Mouse (Mus musculus): ENCODE data around the gene Kcnn4. TPM values are rescaled to one million over a fixed set of nuclear protein-coding genes. Genes with fewer than 3 reads are reported as not detected.

Gene Kcnn4
- polyA plus RNA-seq, 1 experiment, result 76.3 TPM

DNA sequence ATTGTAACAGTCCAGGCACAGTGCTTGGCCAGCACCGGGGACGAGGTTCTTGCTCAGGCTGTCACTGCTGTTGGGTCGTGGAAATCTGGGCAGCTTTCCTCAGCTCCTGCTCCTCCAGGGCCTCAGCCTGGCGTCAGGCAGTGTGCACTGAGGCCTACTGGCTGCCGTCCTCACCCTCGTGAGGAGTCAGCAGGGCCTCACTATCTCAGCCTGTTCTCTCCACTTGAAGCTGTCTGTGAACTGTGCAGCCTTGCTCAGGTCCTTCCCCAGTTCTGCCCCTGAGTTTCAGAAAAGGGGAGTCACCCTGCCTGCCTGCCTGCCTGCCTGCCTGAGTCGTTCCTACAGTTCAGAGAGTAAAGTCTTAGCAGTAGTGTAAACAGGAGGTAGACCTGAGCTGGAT lies 45.2 kb downstream of the Kcnn4 start:
- WGBS, result 82% methylated on average over 7 of the region's 7 CpGs
- DNase-seq (ENCODE audit: low read depth, low spot score), result no peak

DNA sequence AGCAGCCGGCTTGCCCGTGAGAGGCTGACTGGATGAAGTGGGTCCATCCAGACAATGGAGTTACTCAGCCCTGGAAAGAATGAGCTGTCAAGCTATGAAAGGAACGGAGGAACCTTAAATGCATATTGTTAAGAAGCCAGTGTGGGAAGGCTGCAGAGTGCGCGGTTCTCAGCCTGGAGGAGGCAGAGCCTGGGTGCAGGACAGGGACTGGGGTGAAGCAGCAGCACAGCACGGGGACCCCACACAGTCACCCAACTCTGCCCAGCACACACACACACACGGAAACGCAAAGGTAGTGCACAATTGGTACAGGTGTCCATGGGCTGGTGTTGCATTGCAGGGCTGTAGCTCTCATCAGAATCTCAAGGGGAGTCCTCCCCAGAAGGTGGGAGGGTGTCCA lies 49.5 kb downstream of the Kcnn4 start:
- whole genome bisulfite sequencing, result 91% methylated on average over 8 of the region's 8 CpGs

DNA sequence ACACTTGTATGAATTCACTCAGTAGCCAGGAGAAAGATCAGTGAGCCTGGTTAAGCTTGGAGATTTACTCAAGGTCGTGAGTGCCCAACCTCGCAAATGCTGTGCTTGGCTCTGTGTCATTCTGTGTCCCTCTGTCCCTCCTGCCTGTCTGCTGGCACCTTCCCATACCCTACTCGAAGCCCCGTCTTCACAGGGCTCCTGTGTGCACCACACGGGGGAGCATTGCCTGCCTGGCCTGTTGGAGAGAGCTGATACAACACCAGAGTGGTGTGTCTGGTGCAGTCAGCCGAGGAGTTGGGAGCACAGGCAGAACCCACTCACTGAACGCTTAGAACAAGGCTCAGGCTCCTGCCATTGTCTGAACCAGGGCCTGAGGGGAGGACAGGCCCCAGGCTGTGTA lies 51.6 kb downstream of the Kcnn4 start:
- 80% methylated on average over 7 of the region's 7 CpGs for WGBS
- no peak for DNase-seq (ENCODE audit: low read depth, low spot score)

More for the DNA sequence above, 49.5 kb downstream of the Kcnn4 start:
- no peak for DNase-seq (ENCODE audit: low read depth, low spot score)

DNA sequence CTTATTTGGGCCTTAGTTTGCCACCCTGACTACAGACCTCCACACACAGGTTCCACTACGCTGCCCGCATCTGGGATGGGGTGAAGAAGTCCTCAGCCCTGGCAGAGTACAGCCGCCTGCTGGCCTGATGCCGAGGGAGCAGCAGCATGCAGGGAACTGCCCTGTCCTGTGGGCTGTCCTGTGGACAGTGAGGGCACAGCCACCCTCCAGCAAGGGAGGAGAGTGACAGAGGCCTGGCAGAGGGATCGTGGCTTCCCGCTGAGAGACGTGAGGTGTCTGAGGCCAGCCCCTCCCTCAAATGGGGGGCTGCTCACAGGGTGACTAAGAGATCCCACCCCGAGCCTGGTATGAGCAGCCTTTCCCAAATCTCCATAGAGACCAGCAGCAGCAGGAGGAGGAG lies 52.2 kb downstream of the Kcnn4 start:
- WGBS, result 82% methylated on average over 8 of the region's 8 CpGs
- no peak for DNase-seq (ENCODE audit: low read depth, low spot score)

DNA sequence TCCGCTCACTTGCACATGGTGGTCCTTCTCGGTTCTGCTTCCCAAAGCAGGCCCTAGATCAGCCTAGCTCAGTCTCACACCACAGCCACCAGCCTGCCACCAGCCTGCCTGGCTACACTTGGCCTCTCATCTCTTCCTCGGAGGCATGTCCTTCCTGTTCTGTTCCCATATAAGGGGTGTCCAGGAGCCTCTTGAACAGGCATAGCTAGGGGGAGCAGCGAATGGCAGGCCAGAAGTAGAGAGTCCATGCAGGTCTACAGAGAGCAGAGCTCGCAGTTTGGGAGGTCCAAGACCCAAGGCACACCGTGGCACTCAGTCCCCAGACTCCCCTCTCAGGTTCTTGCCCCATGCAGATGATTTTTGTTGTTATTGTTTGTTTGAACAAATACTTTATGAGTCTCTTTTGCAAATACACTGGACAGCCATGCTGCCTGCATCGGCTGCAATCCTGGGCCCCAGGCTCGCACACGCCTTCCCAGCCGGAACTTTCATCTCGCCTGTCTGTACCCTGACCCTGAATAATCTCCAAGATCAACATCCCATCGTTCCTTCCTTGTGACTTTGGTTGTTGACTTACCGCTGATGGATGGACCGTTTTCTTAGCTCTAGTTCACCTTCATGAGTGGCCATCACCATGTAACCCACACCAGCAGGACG lies 53.2 kb downstream of the Kcnn4 start:
- 40% methylated on average over 15 of the region's 15 CpGs for WGBS
- DNase-seq (ENCODE audit: low read depth, low spot score), result no peak

DNA sequence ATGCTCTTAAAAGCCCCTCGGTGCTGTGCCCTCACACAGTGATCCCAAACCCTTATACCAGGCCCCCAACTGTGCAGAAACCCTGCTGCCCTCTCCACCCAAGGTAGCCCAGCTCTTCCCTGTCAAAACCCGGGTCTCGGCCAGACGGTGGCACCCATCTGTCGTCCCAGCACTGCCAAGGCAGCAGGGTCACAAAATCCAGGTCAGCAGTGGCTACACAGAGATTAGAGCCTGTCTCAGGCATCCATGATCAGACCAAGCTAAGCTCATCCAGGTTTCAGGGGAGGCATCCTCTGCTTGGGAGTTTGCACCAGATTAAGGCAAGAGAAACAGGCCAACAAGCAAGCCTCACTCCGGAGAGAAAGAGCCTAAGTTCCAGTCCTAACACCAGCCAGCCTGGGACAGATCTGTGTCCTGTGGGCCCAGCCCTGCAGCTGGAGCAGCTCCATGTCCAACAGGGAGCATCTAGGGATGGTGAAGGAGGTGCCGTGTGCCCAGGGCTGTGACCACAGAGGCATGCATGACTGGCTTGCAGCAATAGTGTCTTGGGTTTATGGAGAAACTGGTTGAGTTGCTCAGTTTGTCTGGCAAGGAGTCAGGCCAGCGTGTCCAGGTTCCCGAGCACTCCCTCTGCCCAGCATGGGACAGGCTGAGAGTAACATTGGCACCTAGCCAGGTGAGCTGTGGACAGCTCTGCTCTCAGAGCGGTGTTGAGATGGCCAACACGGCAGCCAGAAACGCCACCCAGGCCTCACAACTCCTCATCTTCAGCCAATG lies 54.1 kb downstream of the Kcnn4 start:
- no peak for DNase-seq (ENCODE audit: low read depth, low spot score)
- WGBS, result 49% methylated on average over 12 of the region's 12 CpGs

DNA sequence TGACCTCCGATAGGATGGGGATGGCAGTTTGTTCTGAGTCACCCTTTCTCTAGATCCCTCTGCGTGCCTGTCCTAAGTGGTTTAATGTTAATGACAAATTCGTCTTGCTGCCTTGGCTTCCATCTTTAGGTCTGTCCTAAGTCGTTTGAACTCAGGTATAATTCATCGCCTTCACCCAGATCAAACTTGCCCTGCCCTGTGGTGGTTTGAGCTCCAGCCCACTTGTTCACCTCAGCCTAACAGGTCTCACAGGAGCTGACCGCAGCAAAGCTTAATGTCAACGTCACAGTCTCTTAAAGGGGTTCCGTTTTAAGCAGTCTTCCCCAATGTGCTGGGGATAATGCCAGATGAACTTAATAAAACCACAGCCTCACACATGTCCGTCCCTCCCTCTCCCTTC lies 55.9 kb downstream of the Kcnn4 start:
- 83% methylated on average over 9 of the region's 9 CpGs for WGBS
- DNase-seq (ENCODE audit: low read depth, low spot score), result no peak

DNA sequence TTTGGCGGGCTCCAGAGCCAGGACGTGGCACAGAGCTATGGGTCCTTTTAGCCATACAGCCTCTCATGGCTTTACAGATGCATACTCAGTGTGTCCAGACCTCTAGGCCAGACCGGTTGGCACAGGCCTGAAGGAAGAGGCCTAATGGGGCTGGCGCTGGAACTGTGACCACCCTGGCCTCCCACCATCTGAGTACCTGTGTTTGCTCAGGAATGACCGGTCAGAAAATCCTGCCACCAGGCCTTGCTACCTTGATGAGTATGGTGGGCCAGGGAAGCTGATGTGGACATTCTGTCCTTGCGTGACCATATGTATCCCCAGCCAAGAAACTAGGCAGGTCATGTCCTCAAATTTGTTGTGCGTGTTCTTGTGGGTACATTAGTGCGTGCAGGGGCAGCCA lies 57.1 kb downstream of the Kcnn4 start:
- WGBS, result 95% methylated on average over 8 of the region's 8 CpGs
- no peak for DNase-seq (ENCODE audit: low read depth, low spot score)

DNA sequence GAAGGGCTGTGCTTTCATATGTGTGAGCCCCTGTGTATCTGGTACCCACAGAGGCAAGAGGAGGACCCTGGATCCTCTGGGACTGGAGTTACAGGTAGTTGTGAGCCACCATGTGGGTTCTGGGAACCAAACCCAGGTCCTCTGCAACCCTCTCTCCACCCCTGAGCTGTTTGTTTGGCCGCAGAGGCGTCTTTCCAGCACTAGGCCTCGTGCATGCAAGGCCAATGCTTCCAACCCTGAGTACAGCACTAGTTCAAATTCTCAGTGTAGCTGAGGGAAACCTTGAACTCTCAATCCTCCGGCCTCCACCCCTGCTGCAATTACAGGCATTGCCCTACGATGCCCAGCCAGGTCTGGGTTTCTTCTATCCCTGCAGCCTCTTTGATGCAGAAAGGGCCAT lies 58.7 kb downstream of the Kcnn4 start:
- no peak for DNase-seq (ENCODE audit: low read depth, low spot score)
- WGBS, result 91% methylated on average over 5 of the region's 5 CpGs

DNA sequence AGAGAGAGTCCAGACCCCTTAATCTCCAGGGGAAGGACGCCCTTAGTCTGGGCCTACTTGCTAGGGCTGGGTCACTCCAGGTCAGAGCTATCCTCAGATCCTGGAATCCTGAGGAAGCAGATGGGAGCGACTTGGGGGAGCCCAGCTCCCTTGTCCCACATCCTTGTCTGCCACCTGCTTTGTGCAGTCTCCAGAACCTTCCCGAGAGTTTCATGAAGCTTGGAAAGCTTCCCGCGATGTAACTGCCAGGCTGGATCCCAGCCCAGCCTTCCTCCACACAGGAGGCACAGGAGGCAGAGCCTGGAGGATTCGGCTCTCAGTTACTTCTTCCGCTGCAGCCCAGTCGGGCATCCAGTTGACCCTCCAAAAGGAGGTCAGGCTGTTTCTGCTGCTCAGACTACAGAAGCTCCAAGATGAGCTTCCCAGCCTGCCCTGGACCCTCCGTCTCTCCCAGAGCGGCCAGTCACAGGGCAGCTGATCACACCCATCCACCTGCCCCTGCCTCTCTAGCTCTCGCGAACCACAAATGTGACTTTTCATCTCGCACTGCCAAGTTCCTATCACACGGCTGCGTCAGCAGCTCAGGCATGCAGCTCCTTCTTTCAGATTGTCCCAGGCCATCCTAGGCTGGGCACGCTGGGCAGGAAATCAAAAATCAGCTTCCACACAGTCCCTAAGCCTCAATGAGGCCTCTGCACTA lies 59.5 kb downstream of the Kcnn4 start:
- no peak for DNase-seq (ENCODE audit: low read depth, low spot score)
- whole genome bisulfite sequencing, result 32% methylated on average over 16 of the region's 16 CpGs

DNA sequence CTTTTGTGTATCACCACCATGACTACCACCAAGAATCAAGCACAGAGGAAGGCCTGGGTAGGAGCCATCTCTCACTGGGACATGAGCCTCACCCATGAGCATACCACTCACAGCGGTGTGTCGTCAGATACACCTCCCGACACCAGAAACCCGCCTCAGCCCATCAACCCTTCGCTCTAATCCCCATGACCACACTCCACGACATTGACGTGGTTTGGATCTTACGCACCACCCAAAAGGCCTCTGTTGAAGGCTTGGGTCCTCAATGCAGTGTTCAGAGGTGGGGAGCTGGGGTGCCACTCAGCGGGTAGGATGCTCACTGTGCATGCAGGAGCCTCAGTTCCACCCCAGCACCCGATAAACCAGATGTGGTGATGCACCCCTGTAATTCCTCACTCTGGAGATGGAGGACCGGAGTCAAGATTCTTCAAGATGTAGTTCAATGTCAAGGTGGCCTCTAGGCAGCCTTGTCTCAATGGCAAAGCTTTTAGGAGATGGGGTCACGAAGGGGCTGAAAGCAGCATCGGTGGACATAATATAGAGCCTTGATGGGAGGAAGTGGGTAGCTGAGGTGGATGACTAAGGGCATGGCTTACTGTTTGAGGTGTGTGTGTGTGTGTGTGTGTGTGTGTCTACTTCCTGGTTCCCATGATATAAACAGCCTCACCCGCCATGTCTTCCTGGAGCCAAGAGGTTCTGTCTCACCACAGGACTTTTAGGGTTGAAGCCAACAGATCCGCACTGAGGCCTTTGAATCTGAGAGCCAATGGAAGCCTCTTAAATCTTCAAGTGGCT lies 60.7 kb downstream of the Kcnn4 start:
- WGBS, result 86% methylated on average over 15 of the region's 15 CpGs
- no peak for DNase-seq (ENCODE audit: low read depth, low spot score)

DNA sequence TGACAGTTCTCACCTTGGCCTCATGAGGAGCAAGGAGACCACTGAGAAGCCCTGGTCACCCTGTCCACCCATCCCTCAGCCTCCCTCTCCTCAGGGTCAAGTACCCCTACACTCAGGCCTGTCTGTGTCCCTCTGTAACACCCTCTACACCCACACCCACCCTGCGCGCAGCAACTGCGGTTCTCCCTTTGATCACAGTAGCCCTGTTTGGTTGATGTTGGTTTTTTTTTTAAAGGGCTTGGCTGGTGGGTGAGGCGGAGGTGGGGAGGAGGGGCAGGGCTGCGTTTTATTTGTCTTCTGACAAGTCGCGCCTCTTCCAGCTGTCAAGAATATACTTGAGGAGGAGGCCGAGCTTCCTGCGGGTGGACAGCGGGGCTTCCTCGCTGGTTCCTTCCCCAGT lies 61.6 kb downstream of the Kcnn4 start:
- WGBS, result 26% methylated on average over 11 of the region's 11 CpGs

DNA sequence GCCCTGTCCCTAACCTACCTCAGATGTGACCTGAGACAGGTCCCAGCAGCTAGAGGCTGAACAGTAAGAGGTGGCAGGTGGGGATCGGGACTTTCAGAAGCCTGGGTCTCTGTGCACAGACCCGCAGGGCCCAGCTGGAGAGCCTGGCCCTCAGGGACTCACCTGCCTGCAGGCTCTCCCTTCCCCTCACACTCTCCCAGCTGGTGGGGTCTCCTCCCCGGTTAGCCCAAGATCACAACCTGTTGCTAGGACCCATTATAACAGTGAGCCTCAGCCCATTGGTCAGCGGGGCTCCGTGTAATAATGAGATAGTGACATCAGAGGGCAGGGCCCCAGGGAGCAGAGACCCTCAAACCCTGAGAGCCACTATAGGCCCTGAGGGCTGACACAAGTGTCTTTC lies 65.2 kb downstream of the Kcnn4 start:
- WGBS, result 90% methylated on average over 5 of the region's 5 CpGs

More for the DNA sequence above, 61.6 kb downstream of the Kcnn4 start:
- DNase-seq (ENCODE audit: low read depth, low spot score), result no peak

More for the DNA sequence above, 65.2 kb downstream of the Kcnn4 start:
- DNase-seq (ENCODE audit: low read depth, low spot score), result no peak

Other genes starting within 250 kb of the Kcnn4 start
- gene Zfp235, start 236.1 kb upstream of the Kcnn4 start, polyA plus RNA-seq (2012; rRNA removed), result 4.1 and 6.3 TPM in 2 replicates
- 0.33 TPM in 1 of 2 replicates, not detected in the other for gene Zfp114, start 195.2 kb upstream of the Kcnn4 start, polyA plus RNA-seq (2012; rRNA removed)
- gene Zfp111, start 158.8 kb upstream of the Kcnn4 start, polyA plus RNA-seq (2012; rRNA removed), result 1.2 and 2.1 TPM in 2 replicates
- gene Zfp109, start 132.7 kb upstream of the Kcnn4 start, polyA plus RNA-seq (2012; rRNA removed), result 0.78 and 1.2 TPM in 2 replicates
- 0.27 and 0.71 TPM in 2 replicates for gene Zfp108, start 115.5 kb upstream of the Kcnn4 start, polyA plus RNA-seq (2012; rRNA removed)
- gene Zfp93, start 99.8 kb upstream of the Kcnn4 start, polyA plus RNA-seq (2012; rRNA removed), result 1.0 and 1.3 TPM in 2 replicates
- gene Zfp61, start 69.0 kb upstream of the Kcnn4 start, polyA plus RNA-seq (2012; rRNA removed), result 3.8 and 4.1 TPM in 2 replicates
- 2.1 and 3.1 TPM in 2 replicates for gene Zfp94, start 53.6 kb upstream of the Kcnn4 start, polyA plus RNA-seq (2012; rRNA removed)
- 0.16 TPM in 1 of 2 replicates, not detected in the other for gene Tescl, start 36.3 kb upstream of the Kcnn4 start, polyA plus RNA-seq (2012; rRNA removed)
- 0.04 TPM in 1 of 2 replicates, not detected in the other for gene Lypd5, start 21.1 kb upstream of the Kcnn4 start, polyA plus RNA-seq (2012; rRNA removed)
- 40.0 and 42.2 TPM in 2 replicates for gene Smg9, start 29.4 kb downstream of the Kcnn4 start, polyA plus RNA-seq (2012; rRNA removed)
- gene Irgc1, start 82.0 kb downstream of the Kcnn4 start, polyA plus RNA-seq (2012; rRNA removed), result 0.84 TPM in 1 of 2 replicates, not detected in the other
- gene Plaur, start 92.2 kb downstream of the Kcnn4 start, polyA plus RNA-seq (2012; rRNA removed), result 10.6 and 11.6 TPM in 2 replicates
- 2.0 and 2.7 TPM in 2 replicates for gene Cadm4, start 111.8 kb downstream of the Kcnn4 start, polyA plus RNA-seq (2012; rRNA removed)
- 6.7 and 7.4 TPM in 2 replicates for gene Zfp428, start 136.7 kb downstream of the Kcnn4 start, polyA plus RNA-seq (2012; rRNA removed)
- gene AC161166.1, start 142.2 kb downstream of the Kcnn4 start, polyA plus RNA-seq (2012; rRNA removed), result not detected in 2 replicates
- gene Irgq, start 160.4 kb downstream of the Kcnn4 start, polyA plus RNA-seq (2012; rRNA removed), result 7.6 and 10.8 TPM in 2 replicates
- 0.23 TPM in 1 of 2 replicates, not detected in the other for gene Pinlyp, start 175.9 kb downstream of the Kcnn4 start, polyA plus RNA-seq (2012; rRNA removed)
- gene Xrcc1, start 176.0 kb downstream of the Kcnn4 start, polyA plus RNA-seq (2012; rRNA removed), result 27.8 and 36.0 TPM in 2 replicates
- gene Ethe1, start 217.3 kb downstream of the Kcnn4 start, polyA plus RNA-seq (2012; rRNA removed), result 56.6 and 77.6 TPM in 2 replicates
- gene Zfp575, start 217.4 kb downstream of the Kcnn4 start, polyA plus RNA-seq (2012; rRNA removed), result 0.16 and 0.29 TPM in 2 replicates
- gene Phldb3, start 240.5 kb downstream of the Kcnn4 start, polyA plus RNA-seq (2012; rRNA removed), result 4.1 and 4.8 TPM in 2 replicates

Measured in large intestine, adult 2 months (tissue).